Mouse (Mus musculus): ENCODE measurements around the gene Slc15a5.
"Not testable (repeated sequence)": the region's sequence is repeated elsewhere in the genome, so short reads cannot be mapped to it uniquely, and the experiment has no call there.

Gene Slc15a5

DNA sequence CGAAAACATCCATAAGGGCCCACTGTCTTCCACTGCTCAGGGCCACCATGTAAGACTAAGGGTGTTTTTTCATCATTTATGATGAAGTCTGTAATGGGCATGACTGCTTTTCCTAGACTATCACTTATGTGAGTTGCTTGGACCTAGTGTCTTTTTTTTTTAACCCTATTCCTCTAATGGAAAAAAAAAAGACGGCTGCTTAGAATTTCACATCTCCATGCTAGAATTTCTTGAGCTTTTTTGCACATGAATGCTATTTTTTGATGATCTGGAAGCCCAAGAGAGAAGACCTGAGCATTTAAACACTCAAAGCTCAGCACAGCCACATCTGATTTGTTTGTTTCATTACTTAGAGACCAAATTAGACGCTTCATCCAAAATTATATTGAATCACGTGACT lies at the start of gene Slc15a5:
Gene Slc15a5, minus strand, starts transcription at position 101 of the 400 bp plus-strand sequence.
- DNase-seq (ENCODE audit: low spot score in 2 of 2): no peak

DNA sequence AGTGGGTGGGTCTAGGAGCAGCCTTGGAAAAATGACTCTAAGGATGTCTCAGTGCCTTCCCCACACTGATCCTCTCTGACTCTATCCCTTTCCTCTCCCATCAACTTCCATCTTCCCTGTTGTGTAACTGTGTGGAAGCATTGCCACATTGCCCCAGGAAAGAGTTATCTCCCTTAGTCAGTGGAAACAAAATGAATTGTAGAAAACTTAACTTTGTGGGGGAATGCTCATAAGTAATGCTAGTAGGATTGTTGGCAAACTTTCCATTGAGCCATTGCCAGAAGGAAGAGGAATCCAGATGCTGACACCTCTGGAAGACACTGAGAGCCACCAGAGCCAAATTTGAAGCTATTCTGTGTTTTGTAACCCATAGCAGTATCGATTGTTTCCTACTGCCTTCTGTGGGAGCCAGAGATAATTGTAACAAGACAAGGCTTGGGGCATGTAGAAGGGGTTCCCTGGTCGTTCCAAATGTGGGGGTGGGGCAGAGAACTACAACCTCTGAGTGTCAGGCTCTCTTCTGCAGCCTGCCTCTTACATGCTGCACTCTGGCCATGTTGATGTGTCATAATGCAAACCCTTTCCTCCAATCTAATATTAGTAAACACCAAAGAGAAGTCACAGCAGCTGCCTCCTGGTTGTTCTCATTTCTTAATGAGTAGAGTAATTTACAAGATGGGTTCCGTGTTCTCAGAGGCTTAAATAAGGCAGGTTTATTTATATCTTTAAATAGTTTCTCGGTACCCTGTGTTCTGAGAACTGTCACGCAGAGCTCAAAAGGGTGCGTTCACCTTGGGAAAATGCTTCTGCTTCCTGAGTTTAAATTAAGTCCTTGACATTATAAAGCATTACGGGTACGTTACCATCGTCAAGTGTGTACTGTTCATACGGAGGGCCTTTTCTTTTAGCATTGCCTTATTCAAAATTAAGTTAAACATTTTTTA lies 48.9 kb upstream of the Slc15a5 start:
- DNase-seq (ENCODE audit: low spot score in 2 of 2): no peak

GRCm38 (mm10) chr6:138117496-138117895 lies 37.8 kb upstream of the Slc15a5 start:
- DNase-seq (ENCODE audit: low spot score in 2 of 2): no peak

DNA sequence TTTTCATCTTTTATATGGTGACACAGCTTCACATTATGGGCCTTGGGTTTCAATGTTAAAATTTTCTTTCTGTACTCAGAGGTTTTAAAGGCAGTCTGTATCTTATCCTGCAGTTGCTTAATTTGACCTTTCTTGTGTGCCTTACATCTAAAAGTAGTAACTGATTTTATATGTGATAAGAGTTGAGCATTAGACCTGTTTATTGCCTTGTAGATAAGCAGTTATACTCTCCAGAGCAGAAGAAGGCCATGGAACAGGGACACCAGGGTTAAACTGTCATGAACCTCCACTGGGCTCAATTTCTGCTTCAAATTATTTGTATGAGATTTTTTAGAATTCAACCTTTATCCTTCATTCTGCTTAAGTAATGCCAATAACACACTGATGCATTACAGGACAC lies 24.8 kb upstream of the Slc15a5 start:
- DNase-seq (ENCODE audit: low spot score in 2 of 2): no peak

DNA sequence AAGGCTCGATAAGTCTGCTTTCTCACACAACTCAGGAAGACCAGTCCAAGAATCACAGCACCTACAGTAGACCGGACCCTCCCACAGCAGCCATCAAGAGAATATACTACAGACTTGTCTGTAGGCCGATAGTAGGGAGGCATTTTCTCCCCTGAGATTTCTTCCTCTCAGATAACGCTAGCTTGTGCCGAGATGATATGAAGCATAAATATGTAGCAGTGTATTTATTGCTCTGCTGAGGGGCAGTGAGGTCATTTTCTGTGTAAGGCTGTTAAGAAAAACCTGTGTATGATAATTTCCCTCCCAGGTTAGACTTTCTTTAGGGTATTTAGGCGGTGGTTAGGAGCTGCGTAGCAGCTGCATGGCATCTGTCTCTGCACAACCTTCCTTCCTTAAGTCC lies 23.2 kb upstream of the Slc15a5 start:
- DNase-seq (ENCODE audit: low spot score in 2 of 2): no peak

DNA sequence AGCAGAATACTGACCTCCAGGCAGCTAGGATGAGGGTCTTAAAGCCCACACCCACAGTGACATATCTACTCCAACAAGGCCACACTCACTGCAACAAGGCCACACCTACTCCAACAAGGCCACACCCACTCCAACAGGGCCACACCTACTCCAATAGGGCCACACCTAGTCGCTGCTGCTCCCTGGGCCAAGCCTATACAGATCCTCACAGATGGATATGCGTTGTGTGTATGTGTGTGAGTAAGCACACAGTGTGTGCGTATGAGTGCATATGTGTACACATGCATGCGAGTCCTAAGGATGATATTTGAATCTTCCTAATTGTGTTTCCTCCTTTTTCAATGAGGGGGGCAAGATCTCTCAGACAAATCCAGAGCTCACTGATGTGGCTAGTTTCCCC lies 22.1 kb upstream of the Slc15a5 start:
- no peak for DNase-seq (ENCODE audit: low spot score in 2 of 2)

DNA sequence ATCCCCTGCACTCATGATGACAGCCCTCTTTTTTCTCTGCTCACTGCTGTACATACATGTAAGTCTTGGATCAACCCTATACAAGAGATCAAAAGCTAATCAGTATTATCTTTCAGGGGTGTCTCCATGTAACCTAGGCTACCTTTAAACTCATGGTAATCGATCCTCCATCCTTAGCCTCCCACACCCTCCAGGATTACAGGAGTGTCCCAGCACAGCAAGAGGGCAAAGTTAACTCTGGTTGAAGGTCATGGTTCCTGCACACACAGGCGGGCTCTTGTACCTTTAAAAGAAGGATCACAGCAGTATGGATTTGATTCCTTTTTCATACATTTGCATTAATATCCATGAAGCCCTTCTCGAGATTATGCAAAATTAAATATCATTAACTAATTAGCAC lies 19.9 kb upstream of the Slc15a5 start:
- no peak for DNase-seq (ENCODE audit: low spot score in 2 of 2)

- DNase-seq (ENCODE audit: low spot score in 2 of 2): no peak
Measured at GRCm38 (mm10) chr6:138095060-138095459, 15.3 kb upstream of the Slc15a5 start.

DNA sequence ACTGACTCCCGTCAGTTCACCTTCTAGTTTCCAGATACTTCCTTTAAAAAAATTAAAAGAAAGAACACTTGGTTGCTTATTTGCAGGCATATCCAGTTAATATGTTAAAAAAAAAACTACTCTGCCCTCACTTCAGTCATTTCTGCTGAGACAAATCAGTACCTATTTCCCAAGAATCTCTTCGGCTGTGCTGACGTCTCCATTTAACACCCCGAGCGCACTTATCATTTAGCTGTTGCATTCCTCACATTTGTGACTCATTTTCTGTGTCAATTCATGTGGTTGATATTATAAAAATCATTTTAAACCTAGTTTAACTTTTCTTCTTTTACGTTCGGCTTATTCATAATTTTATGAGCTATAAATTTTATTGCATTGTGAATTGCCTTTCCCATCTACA lies 12.7 kb upstream of the Slc15a5 start:
- no peak for DNase-seq (ENCODE audit: low spot score in 2 of 2)

DNA sequence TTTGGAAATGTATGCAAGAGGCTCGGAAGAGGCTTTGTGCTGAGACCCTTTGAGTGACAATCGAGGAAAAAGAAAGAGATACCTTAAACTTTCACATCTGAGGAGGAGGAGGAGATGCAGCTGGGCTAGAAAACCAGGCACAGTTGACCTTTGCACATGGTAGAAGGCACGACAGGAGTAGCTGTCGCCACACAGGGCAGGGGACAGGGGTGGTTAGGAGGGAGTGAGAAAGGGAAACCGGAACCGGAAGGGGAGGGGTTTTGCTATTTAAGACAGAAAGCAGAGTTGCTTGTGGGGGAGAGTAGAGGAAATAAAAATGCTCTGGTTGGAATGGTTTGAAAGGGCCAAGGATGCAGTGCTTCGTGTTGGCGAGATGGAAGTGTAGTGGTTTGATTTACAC lies 9.4 kb upstream of the Slc15a5 start:
- no peak for DNase-seq (ENCODE audit: low spot score in 2 of 2)

DNA sequence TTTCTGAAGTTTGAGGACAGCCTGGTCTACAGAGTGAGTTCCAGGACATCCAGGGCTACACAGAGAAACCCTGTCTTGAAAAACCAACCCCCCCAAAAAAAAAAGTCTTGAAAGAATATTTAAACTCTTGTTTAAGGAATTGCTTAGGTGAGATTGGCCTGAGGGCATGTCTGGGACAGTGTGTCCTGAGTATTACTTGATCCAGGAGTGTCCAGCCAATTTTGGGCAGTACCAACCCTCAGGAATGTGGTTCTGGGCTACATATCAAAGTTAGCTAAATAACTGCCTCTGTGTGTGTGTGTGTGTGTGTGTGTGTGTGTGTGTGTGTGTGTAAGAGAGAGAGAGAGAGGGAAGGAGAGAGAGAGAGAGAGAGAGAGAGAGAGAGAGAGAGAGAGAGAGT lies 6.7 kb upstream of the Slc15a5 start:
- not testable (repeated sequence) for DNase-seq (ENCODE audit: low spot score in 2 of 2)

- no peak for DNase-seq (ENCODE audit: low spot score in 2 of 2)
Measured at GRCm38 (mm10) chr6:138080778-138081549, 1.2 kb upstream of the Slc15a5 start.

- DNase-seq (ENCODE audit: low spot score in 2 of 2): no peak
Measured at GRCm38 (mm10) chr6:138077681-138078439, 1.9 kb downstream of the Slc15a5 start.

DNA sequence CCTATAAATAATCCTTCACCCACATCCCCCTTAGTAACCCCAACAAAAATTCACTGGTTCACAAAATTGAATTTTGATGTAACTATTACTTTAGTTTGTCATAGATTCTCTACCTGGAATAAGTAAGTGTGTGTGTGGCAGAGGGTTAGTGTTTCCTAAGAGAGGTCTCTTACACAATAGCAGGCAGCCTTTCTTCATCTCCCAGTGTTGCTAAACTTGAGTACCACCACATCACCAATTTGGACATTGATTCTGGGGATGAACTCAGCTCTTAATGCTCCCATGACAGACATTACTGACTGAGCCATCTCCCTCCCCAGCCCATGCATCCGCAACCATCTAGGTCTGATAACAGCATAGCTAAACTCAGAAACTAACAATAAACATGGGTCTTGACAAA lies 4.0 kb downstream of the Slc15a5 start:
- no peak for DNase-seq (ENCODE audit: low spot score in 2 of 2)

GRCm38 (mm10) chr6:138073540-138073939 lies 6.2 kb downstream of the Slc15a5 start:
- DNase-seq (ENCODE audit: low spot score in 2 of 2): no peak

- DNase-seq (ENCODE audit: low spot score in 2 of 2): no peak
Measured at GRCm38 (mm10) chr6:138072963-138073339, 6.8 kb downstream of the Slc15a5 start.

DNA sequence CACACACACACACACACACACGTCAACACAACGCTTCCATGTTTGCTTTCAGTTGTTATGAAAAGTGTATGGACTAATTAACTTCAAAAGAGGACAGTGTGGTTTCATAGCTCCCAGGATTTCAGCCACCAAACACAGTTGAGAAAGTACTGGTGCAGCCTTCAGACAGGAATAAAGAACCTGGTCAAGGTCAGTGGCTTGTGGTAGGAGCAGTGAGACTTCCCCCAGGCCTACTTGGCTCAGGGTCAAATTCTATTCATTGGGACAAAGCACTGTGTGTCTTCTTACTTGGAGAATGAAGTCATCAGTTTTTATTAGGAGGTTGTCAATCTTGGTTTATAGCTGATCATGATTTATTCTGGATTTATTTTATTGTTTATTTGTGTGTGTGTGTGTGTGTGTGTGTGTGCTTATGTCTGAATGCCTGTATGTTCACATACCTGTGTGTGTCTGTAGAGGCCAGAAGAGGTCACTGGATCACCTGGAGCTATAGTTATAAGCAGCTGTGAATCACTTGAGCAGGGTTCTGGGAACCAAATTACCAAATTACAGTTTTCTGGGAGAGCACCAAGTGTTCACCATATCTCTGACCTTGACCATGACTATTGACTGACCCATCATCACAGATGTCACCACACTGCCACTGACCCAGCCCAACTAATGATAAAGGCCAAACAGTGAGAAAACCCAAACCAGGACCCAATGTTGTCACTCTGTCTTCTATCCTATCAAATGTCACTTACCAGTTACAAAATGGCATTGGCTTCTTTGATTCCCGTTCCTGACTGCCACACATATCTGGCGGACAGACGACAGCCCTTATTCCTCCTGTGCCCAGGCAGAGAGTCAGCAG lies 7.4 kb downstream of the Slc15a5 start:
- no peak for DNase-seq (ENCODE audit: low spot score in 2 of 2)

GRCm38 (mm10) chr6:138071505-138072107 lies 8.1 kb downstream of the Slc15a5 start:
- no peak for DNase-seq (ENCODE audit: low spot score in 2 of 2)

DNA sequence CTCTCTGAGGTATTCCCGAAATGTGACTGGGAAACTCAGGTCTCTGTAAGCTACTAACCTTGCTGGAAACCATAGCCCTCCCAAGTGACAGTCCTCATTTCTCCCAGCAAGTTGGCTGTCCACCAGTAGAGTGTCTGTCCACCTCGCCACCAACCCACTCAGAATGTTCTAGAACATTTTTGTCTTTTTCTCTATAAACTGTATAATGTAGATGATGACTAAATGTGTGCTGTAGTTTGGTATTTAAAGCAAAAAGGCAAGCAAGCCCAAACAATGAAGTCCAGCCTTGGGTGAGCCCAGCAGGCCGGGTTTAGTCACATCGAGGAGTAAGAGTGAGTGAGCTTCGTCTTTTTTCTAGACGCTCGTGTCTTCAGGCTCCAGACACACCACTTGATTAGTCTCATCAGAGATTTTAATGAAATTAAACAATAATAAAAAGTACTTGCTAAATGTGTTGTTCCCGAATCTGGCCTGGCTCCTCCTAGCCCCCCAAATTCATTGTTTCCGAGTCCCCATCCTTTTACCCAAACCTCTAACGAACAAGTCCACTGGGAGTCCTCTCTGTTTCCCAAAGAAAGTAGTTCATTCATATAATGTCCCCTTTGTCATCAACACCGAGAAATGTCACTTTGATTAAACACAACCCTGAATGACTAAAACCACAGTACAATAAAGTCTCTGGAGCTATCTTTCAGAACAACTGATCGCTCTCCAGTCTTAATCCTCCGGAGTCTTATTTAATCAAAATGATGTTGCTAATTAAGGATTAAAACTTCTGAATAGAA lies 8.8 kb downstream of the Slc15a5 start:
- no peak for DNase-seq (ENCODE audit: low spot score in 2 of 2)

DNA sequence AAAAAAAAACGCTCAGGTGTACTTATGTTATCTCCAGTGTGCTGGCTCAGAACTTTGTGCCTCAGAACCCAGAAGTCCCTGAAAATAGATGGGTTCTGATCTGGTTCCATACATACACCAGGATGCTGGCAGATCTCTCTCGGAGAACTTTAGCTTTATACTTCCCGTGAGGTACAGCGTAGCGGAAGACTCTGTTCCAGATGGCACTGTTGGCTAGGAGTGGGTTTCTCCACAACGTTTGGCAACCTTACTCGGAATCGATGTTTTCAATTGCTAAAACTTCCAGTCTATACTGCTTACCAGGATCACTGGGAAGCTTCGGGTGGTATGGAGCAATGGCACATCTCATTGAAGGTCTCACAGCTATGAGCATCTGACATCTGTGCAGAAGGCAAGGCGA lies 9.8 kb downstream of the Slc15a5 start:
- no peak for DNase-seq (ENCODE audit: low spot score in 2 of 2)

Measured in thymus, postnatal 10 days (tissue).